Mouse (Mus musculus) lung, postnatal 25 days (tissue): Measurements from ENCODE around the gene Ptprn2.

ENCODE experiments used
- DNase-seq: peaks from one replicate; pipeline ENCODE4 v3.0.0; 2022; ENCODE audit warnings: low spot score

Gene Ptprn2

DNA sequence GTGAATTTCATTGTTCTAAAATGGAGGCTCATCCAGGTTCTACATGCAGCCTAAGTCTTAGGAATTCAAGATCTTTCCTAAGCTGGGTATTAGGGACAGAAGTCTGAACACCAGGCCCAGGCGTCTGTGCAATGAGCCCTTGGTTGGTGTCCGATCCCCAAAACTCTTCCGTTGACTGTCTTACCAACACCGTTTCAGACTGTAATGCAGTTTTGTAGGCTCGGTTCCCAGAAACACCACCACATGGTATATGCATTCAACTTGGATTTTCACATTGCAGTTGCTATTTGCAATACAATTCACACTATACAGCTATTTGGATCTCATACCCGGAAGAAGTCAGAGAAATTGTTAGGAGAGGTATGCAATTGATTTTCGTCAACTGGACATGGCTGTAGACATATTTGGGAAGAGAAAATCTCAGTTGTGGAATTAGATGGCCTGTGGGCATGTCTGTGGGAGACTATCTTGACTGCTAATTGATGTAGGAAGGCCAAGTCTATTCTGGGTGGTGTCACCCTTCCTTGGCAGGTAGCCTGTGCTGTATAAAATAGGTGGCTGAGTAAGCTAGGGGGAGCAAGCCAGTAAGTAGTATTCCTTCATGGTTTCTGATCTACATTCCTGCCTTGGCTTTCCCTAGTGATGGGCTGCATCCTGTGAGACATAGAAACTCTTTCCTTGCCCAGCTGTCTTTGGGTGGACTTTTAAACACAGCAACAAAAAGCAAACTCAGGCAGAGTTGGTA lies 109.5 kb downstream of the Ptprn2 start:
- DNase-seq = no peak

DNA sequence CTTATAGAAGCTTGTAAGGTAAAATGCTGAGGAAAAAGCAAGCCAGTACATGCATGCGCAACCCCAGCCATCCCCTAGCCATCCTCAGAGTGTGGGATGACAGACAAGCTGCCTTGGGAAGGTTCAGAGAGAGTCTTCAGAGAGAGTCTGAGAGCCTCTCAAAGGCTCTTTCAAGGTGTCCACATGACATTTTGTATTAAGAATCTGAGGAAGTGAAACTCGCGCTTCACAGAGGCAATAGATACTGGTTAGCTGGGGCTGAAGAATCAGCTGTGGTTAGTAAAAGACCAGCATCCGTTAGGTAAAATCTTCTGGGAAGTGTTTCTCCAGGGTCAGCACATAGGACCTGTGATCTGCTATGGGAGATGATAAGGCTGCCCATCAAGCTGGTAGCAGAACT lies 110.2 kb downstream of the Ptprn2 start:
- DNase-seq = no peak

DNA sequence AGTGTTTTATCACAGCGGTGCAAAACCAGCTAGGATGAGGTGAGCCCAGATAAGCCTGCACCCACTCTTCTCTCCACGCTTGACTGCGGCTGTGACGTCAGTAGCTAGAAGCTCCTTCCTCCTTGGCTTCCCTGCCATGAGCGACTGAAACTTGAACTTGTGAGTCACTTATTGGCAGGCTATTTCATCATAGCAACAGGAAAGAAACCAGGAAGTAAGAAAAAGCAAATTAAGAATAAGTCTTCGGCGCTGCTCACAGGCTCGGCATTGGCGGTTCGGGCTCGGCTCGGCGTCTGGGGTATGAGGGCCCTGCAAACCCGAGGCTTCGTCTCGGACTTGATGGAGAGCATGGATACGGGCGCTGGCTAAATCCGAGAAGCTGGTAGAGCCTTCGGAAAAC lies 111.5 kb downstream of the Ptprn2 start:
- DNase-seq = no peak

DNA sequence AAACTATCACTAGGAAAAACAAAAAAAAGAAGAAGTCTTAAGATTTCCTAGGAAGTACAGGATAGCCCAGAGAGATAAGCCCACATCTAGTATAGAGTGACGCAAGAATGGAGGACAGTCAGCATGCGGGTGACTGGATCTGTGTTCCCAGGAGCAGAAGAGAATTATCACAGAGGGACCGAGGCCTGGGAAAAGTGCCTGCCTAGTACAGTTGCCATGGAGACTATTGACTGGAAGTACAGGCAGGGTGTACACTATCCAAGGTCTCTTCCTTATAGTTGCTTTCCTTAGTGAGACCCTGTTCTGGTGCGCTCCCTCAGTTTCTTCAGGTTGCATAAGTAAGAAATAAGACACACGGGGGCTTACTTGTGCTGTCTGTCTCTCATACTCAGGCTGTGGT lies 112.2 kb downstream of the Ptprn2 start:
- DNase-seq = no peak

- no peak for DNase-seq
These were observed 112.8 kb downstream of the Ptprn2 start for GRCm38 (mm10) chr12:116598123-116599005.

- DNase-seq = no peak
These were observed 114.0 kb downstream of the Ptprn2 start for GRCm38 (mm10) chr12:116599537-116599936.

GRCm38 (mm10) chr12:116600054-116600453 lies 114.5 kb downstream of the Ptprn2 start:
- DNase-seq = no peak

DNA sequence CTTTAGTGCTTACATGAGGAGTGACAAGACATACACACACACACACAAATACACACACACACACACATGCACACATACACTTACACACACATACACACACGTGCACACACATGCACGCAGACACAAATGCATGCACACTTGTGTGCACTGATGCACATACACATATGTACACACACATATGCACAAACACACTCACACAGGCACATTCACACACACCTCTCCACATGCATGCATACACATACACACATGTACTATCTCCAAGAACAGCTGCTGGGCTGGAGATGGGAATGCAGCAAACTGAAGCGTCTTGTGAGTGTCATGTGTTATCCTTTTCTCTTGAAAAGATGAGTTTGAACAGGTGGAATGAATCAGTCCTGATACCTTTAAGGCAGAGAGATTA lies 115.9 kb downstream of the Ptprn2 start:
- DNase-seq = no peak

- DNase-seq = no peak
These were observed 116.4 kb downstream of the Ptprn2 start for GRCm38 (mm10) chr12:116601921-116602320.

DNA sequence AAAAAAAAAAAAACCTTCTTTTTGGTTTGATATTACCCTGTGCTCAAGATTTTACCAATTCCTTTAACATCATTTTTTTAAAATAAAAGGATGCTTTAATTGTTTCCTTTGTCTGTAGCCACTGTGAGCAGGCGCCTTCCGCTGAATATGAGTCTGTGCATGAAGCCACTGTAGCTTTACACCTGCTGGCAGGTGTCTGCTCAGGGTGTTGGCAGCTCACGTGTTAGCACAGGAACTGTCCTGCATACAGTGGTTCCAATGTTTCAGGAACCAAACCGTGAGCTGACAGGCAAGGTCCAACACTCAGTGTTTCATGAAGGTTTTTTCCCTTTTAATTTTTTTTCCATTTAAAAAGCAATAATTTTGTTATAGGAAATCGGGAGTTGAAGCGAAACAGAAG lies 123.1 kb downstream of the Ptprn2 start:
- DNase-seq = no peak

DNA sequence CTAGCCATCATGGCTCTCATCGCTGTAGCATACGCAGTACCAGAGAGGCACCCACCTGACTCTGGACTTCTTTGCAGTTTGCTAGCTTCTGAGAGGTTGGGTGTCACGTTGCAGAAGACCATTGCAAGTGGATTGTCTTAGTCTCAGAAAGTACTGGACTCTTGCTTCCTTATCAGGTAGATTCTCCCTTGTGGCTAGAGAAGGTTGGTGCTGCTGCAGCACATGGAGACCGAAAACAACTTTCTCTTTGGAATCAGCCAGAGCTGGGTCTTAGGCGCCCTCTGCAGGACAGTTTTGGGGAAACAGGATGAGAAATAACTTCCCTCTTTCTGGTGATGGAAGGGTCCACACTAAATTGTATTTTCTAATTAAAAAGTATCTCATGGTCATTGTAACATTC lies 134.3 kb downstream of the Ptprn2 start:
- DNase-seq = peak; percentile 65

GRCm38 (mm10) chr12:116620299-116620698 lies 134.8 kb downstream of the Ptprn2 start:
- no peak for DNase-seq

- no peak for DNase-seq
These were observed 136.0 kb downstream of the Ptprn2 start for GRCm38 (mm10) chr12:116621325-116622040.

GRCm38 (mm10) chr12:116622665-116623387 lies 137.3 kb downstream of the Ptprn2 start:
- DNase-seq = peak; percentile 9

- peak; percentile 10 for DNase-seq
These were observed 140.1 kb downstream of the Ptprn2 start for GRCm38 (mm10) chr12:116625391-116626281.

GRCm38 (mm10) chr12:116628992-116629391 lies 143.5 kb downstream of the Ptprn2 start:
- DNase-seq = no peak

DNA sequence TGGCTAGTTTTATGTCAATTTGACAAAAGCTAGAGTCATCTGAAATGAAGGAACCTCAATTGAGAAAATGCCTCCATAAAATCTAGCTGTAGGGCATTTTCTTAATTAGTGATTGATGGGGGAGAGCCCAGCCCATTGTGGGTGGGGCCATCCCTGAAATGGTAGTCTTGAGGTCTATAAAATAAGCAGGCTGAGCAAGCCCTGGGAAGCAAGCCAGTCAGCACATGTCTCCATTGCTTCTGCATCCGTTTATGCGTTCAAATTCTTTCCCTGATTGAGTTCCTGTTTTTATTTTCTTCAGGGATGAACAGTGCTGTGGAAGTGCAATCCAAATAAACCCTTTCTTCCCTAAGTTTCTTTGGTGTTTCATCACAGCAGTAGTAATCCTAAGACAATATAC lies 152.0 kb downstream of the Ptprn2 start:
- DNase-seq = no peak

- DNase-seq = no peak
These were observed 155.4 kb downstream of the Ptprn2 start for GRCm38 (mm10) chr12:116640871-116641270.

DNA sequence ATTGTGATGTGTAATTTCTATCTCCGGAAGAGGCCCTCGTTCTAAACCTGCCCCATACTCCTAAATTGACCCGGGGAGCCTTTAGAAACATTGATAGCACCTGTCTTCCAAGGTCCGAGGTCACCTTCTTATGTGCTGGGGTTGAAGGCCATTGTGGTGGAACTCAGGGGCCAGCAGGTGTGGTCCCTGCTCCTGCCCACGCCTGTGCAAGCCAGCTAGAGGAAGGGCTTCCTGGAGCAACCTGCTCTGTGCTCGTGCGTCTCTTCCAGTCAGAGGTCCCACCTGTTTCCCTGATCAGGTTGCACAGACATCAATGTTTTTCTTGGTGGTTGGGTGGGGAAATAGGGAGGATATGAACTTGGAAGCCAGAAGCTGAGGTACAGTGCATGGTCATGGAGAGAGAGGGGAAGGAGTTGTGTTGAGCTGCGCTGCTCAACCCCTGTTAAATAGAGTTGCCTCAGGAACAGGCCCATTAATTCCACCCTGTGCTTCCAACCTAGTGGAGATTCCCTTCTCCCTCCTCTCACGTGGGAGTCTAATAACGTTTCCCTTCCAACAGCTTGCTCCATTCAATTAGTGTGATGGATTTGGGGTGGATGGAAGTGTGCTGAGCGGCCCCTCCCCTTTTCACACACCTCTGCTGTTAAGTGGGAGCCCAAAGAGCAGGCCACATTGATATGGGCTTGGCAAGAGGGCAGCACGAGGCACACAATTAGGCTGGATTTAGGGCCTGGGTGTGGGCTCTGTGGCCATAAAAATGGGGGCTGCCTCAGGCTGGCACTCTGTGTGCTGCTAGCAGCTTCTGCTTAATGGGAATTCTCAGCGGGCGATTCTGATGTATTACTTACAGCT lies 156.0 kb downstream of the Ptprn2 start:
- no peak for DNase-seq

DNA sequence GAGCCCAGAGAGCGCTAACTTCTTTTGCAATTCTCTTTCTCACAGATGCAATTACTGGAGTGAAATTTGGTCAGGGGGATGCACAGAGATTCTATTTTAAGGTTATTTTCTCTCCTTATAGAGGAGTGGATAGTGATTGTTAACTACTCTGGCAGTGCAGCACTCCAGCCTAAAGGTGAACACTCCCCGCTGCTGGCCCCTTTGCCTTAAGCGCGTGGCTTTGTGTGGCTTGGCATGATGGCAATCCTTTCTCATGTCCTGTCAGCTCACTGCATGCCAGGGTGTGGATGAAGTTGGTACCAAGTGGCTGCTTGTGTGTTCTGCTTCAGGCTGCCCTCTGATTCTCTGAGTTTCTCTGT lies 156.7 kb downstream of the Ptprn2 start:
- DNase-seq = no peak
